Mouse (Mus musculus) cerebellum, adult 2 months (tissue): Measurements from ENCODE around the gene Sumf2. TPM values are rescaled to one million over a fixed set of nuclear protein-coding genes. Genes with fewer than 3 reads are reported as not detected.

Source experiments
- DNase-seq, 2 experiments: peaks; one replicate each; pipeline ENCODE4 v3.0.0; 2021
- H3K27ac ChIP-seq: fragments of 200-500 bp; 2 replicates; pipeline ENCODE4 v1.5.1; 2012; ENCODE audit warnings: low read length, control low read depth, inconsistent platforms; ENCODE audit not compliant: insufficient read depth
- H3K27me3 ChIP-seq: fragments of 200-500 bp; 2 replicates; pipeline ENCODE4 v1.6.1; 2012; ENCODE audit warnings: inconsistent platforms, mild to moderate bottlenecking, low read length, moderate library complexity; ENCODE audit not compliant: control insufficient read depth, insufficient read depth
- H3K4me1 ChIP-seq: fragments of 200-500 bp; 2 replicates; pipeline ENCODE4 v1.6.1; 2011; ENCODE audit warnings: low read length; ENCODE audit not compliant: control insufficient read depth, insufficient read depth
- H3K4me3 ChIP-seq: fragments of 200-500 bp; replicated peaks from 2 replicates; pipeline ENCODE3; 2011; ENCODE audit warnings: mild to moderate bottlenecking, low read depth, low read length, control low read depth; ENCODE audit not compliant: insufficient read depth
- CTCF ChIP-seq: fragments of 200-500 bp; IDR thresholded peaks from 2 replicates; pipeline ENCODE4 v1.5.1; 2011; ENCODE audit warnings: low read depth, mild to moderate bottlenecking, control low read depth, low read length, moderate library complexity, borderline replicate concordance; ENCODE audit not compliant: insufficient read depth
- POLR2A ChIP-seq: fragments of 200-500 bp; IDR thresholded peaks from 2 replicates; pipeline ENCODE4 v1.6.1; 2011; ENCODE audit warnings: low read length, control low read depth, borderline replicate concordance; ENCODE audit not compliant: insufficient read depth
- WGBS: fragments of 180-500 bp; shearing (Covaris S2); methylation state at CpG from one replicate; pipeline ENCODE4 v1.1.7; 2018; 5-methylcytosine and 5-hydroxymethylcytosine counted together
- polyA plus RNA-seq: library from polyadenylated mRNA; depleted of rRNA; stranded (reverse); fragments of >200 nt; gene quantifications from 2 replicates; pipeline ENCODE4 v1.2.3, GENCODE M21; 2012; rRNA removed

Gene Sumf2
- polyA plus RNA-seq, 1 experiment = 16.2 TPM

GRCm38 (mm10) chr5:129909591-129909990 is 62.8 kb downstream of the Sumf2 start:
- no peaks in the 10 kb centered on the region for H3K4me1 ChIP-seq
- no peaks in the 10 kb centered on the region for H3K27me3 ChIP-seq
- H3K27ac ChIP-seq = no peak overlapping the region
- no peak for TF ChIP-seq CTCF
- no peak for TF ChIP-seq POLR2A
- WGBS = 74% methylated on average over 7 of the region's 7 CpGs
- no peak for DNase-seq
- H3K4me3 ChIP-seq = no peak overlapping the region

Other genes starting within 250 kb of the Sumf2 start
- gene Zfp11, start 176.9 kb upstream of the Sumf2 start, polyA plus RNA-seq = 5.0 and 5.5 TPM in 2 replicates
- not detected in 2 replicates for gene Sept14, start 138.5 kb upstream of the Sumf2 start, polyA plus RNA-seq
- gene Mrps17, start 131.5 kb upstream of the Sumf2 start, polyA plus RNA-seq = 90.6 and 97.4 TPM in 2 replicates
- 137 and 157 TPM in 2 replicates for gene Nipsnap2, start 121.9 kb upstream of the Sumf2 start, polyA plus RNA-seq
- 23.4 and 27.3 TPM in 2 replicates for gene Psph, start 59.5 kb upstream of the Sumf2 start, polyA plus RNA-seq
- gene Chchd2, start 40.5 kb downstream of the Sumf2 start, polyA plus RNA-seq = 797 and 866 TPM in 2 replicates
- 3.3 and 3.9 TPM in 2 replicates for gene Zbed5, start 48.7 kb downstream of the Sumf2 start, polyA plus RNA-seq
- gene Phkg1, start 51.6 kb downstream of the Sumf2 start, polyA plus RNA-seq = 30.5 and 34.8 TPM in 2 replicates
- 3.4 and 3.9 TPM in 2 replicates for gene Nupr1l, start 61.6 kb downstream of the Sumf2 start, polyA plus RNA-seq
- 29.4 and 32.4 TPM in 2 replicates for gene Vkorc1l1, start 95.0 kb downstream of the Sumf2 start, polyA plus RNA-seq
- gene Gusb, start 156.1 kb downstream of the Sumf2 start, polyA plus RNA-seq = 18.9 and 19.3 TPM in 2 replicates
- gene Asl, start 182.3 kb downstream of the Sumf2 start, polyA plus RNA-seq = 27.0 and 28.7 TPM in 2 replicates
- gene Crcp, start 182.3 kb downstream of the Sumf2 start, polyA plus RNA-seq = 34.9 and 38.9 TPM in 2 replicates
- gene Tpst1, start 226.3 kb downstream of the Sumf2 start, polyA plus RNA-seq = 36.3 and 41.6 TPM in 2 replicates